Mouse (Mus musculus) CD8-positive naive resting alpha-beta T cell, adult 2 months (primary cell): ENCODE data around the gene B130006D01Rik.

Experiments
- DNase-seq, 2 experiments: peaks; one replicate each; pipeline ENCODE4 v3.0.0; 2022; ENCODE audit warnings: low read depth in 2 of 2, low spot score in 2 of 2

The B130006D01Rik gene

DNA sequence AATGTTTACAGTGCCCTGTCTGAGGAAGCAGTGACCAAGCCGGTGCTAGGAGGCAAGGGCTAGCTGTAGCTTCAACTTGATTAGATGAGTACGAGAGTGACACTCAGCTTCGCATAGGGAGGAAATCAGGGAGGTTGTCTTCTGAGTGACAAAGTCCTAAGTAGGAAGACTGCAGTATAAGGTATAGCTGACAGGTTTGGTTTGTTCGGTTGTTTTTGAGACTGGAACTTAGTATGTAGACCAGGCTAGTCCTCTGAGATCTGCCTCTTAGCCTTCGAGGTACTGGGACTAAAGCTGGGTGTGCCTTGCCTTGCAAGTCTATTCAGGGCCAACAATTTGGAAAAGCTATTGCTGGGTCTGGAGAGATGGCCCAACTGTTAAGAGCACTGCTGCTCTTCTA, at the start of gene B130006D01Rik:
Gene B130006D01Rik, plus strand, starts transcription at position 301 of the 400 bp plus-strand sequence.
- DNase-seq: no peak

DNA sequence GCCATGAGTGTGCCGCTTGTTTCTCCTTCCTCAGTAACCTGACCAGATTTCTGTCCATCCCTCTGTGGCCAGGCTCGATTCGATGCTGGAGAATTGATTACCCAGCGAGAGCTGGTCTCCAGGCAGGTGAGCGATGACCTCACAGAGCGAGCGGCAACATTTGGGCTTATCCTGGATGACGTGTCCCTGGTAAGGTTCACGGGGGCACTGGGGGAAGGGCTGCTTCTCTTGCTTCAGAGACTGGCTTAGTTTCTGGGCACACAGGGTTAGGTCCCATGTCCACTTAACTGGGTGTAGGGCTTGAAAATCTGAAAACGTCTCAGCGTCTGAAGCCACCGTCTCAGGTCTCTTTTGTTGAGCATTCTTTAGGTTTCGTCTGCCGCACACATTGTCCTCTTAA, 47.9 kb upstream of the B130006D01Rik start:
- DNase-seq: no peak

DNA sequence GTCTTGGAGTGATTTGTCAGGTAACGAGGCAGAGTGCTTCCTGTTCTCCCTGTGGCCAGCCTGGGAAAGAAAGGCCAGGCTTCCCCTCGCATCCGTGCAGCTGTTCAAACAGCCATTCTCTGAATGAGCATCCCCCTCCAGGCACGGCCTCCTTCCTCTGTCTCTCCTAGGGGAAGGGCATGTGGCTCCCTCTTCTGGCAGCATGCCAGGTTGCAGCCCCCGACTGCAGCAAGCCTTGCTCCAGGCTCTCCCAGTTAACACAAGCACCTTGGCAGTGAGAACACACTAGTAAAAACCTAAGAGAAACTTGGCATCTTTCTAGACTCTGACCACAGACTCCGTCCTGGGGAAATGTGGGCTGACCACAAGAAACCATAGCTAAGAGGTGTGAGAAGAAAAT, 47.1 kb upstream of the B130006D01Rik start:
- peak; percentile 45 to 58 for DNase-seq

DNA sequence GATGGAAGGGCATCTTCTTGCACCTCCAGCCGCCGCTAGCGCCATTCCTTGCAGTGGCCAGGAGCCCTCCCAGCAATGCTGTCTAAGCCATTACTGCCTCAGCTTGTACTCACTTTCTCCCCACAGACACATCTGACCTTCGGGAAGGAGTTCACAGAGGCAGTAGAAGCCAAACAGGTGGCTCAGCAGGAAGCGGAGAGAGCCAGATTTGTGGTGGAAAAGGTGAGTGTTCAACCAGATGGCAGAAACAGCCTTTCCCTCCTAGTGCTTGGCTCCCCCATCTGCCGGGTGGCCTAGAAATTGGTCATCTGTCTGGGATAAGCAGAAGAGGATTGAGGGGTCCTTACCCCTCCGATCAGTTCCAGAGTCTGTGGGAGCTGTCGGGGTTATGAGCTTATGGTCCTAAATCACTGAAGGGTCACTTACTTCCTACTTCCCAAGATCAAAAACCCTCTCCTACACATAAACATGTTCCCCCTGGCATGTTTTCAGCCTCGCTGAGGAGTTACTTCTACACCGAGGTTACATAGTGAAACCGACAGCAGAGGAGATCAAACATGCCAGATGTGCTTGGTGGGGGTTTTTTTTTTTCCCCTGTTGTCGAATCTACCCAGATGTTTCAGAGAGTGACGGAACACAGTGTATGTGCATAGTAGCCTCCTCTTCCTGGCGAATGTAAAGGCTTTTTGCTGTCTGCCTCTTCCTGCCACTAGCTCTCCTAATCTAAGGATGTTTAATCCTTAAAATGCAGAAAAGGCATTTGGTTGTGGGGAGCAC, 45.3 kb upstream of the B130006D01Rik start:
- DNase-seq: no peak

DNA sequence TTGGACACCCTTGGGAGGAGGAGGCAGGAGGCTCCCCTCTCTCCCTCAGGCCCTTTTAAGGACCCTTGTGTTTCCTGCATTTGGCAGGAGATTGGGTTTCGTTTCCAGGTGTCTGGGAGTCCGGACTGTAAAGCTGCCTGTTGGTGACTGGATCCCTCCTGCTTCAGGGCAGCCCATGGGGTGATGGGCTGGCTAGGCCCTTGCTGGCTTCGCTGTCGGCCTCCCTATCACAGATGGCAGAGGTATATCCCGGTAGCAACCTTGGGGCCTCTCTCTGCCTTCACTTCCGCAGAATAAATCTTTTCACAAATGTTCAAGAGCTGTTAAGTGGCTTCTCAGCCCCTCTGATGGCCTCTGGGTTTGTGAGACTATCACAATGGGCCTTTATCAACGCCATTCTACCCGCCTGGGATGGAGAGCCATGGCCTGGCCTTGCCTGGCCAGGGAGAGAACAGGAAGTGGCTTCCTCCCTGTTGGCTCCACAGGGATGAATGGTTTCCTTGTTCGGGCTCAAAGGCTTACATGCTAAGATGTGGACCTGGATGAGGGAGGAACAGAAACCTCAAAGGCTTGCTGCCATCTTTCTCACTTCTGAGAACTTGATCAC, 41.3 kb upstream of the B130006D01Rik start:
- no peak for DNase-seq

DNA sequence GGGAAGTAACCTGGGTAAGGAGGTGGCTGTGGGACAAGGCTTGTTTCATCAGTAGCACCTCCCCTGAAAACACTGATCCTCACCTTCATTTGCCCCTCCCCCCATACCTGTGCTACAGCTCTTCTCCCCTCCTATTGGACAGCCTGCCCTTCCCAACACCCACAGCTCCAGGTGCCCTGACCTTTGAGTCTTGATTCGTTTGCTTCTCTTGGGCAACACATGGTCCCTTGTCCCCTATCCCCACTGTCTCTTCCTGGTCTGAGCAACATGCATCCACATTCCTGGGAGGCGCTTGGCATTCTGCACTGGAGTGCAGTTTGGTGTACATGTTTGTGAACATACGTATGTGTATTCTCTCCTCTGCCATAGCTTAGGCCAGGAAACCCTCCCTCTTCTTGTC, 40.4 kb upstream of the B130006D01Rik start:
- DNase-seq: no peak

DNA sequence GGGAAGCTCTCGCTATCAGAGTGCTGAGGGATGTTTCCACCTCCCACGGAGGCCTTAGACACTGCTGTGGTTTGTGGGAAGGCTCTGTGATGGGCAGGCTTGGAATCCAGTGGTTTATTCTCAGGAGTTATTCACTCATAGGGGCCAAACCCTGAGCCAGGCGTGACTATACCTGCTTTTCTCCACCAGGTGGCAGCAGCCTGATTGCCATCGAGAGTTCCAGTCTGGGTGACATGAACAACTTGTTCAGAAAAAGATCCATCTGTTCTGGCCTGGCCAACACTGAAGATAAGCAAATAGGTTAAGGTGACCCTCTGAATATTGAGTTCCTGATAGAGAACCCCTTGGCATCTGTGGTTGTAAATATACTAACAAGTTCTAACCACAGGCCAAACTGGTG, 37.4 kb upstream of the B130006D01Rik start:
- DNase-seq: peak; percentile 70 to 73

DNA sequence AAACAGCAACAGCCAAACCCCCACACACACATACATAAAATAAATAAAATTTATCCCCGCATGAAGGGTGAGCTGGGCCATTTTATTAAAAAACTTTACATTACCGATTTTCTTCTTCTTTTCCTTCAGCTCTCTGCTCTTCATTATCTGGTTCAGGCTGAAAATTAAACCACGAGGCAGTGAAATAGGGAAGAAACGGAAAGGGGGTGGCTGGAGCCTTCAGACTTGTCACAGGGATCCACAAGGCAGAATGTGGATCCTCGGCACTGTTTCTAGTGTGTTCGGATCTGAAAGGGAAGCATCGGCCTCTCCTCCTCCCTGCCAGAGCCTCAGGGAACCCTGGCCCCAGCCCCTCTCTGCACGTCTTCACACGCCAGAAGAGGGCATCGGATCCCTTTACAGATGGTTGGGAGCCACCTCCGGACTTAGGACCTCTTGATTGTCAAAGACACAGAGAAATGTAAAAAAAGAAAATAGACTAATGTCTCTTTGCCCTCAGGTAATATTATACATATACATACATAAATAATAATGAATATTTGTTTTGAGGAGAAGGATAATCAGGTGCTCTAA, 36.2 kb upstream of the B130006D01Rik start:
- DNase-seq: no peak

DNA sequence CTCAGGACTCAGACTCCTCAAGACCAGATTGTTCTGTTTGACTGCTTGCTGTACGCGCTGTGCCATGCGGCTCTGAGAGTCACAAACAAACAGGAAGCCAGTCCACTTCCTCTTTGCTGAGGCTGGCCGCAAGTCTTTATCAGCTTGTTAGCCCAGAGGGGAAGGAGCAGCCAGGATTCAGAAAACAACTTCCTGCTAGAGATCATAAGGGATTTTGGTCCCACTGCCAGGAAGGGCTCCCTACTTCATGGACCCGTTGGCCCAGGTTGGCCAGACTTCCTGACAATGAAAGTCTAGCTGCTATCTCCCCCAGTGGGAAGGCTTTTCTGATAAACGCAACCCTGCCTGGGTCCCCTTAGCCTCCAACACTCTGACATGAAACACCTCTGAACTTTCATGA, 34.9 kb upstream of the B130006D01Rik start:
- peak; percentile 13 to 25 for DNase-seq

DNA sequence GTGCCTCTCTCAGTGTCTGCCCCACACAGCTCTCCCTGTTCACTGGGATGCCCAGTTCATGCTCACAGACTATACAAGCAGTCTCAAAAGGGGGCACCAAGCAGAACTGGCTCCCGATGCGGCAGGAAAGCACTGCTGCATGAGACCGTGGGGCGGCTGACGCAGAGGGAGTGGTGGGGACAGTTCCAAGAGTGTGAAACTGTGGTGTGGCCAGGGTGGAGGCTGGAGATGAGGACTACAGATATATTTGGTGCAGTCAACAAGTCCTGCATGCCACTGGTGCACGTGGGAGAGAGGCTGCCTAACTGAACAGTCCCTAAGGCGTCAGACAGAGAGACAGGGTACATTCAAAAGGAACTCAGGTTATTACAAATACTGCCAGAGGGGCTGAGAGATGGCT, 34.4 kb upstream of the B130006D01Rik start:
- peak; percentile 8 to 21 for DNase-seq

DNA sequence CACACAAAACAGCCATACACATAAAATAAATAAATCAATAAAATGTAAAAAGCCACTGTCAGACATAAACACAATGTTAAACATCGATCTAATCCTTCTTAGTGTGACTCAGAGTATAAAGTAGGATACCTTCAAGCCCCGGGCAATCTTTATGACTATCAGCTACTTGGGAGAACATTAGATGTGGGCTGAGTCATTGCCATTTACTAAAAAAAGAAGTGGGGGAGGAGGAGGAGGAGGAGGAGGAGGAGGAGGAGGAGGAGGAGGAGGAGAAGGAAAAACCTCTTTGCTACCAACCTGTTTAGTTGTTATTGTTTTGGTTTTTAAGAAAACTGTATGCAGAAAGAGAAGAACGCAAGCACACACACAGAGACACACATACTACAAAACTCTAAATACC, 33.8 kb upstream of the B130006D01Rik start:
- no peak for DNase-seq

DNA sequence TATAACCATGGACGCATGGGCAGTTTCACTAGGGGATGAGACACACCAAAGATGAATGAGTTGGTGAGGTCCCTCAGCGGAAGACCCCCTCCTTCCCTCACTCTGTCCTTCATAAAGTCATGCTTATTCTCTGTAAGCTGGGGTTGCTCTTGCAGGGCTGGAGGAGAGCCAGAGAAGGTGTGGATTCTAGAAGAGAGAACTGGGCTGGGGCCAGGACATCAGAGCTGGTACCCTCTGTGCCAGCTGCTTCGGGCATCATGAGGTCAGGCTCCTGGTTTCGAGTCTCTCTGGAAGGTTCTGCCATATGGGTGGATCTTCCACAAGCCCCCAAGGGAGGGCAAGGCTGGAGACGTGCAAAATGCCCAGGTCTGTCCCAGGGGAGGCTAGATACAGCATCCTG, 24.8 kb upstream of the B130006D01Rik start:
- DNase-seq: no peak

DNA sequence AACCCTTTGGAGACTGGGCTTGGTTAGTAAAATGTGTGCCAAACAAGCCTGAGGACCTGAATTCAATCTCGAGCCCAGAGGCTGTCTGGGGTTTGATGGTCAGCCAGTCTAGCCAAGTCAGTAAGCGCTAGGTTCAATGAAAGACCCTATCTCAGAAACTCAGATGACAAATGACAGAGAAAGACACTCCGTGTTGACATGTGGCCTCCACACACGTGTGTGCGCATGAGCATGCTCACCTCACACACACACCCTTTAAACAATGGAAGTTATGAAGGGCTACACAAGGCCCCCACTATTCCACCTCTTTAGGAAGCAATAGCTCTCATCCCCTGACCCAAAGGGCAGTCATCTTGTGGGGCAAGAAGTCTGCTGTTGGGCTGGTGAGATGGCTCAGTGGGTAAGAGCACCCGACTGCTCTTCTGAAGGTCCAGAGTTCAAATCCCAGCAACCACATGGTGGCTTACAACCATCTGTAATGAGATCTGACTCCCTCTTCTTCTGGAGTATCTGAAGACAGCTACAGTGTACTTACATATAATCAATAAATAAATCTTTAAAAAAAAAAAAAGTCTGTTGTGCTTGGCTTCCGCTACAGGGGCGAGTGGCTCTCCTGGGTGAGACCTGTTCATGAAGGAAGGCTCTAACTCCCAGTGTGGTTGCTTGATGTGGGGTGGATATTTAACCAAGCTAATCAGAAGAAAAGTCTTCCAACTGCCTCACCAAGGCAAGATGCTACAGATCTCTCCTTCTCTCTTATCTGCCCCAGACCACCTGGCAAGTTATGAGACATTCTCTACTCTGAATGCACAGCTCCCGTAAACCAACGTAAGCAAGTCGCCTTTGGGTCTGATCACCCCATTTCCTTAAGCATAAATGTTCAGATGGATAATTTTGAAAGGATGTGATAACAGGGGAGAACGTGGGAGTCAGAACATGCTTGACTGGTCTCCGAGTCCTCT, 22.3 kb upstream of the B130006D01Rik start:
- DNase-seq: no peak

DNA sequence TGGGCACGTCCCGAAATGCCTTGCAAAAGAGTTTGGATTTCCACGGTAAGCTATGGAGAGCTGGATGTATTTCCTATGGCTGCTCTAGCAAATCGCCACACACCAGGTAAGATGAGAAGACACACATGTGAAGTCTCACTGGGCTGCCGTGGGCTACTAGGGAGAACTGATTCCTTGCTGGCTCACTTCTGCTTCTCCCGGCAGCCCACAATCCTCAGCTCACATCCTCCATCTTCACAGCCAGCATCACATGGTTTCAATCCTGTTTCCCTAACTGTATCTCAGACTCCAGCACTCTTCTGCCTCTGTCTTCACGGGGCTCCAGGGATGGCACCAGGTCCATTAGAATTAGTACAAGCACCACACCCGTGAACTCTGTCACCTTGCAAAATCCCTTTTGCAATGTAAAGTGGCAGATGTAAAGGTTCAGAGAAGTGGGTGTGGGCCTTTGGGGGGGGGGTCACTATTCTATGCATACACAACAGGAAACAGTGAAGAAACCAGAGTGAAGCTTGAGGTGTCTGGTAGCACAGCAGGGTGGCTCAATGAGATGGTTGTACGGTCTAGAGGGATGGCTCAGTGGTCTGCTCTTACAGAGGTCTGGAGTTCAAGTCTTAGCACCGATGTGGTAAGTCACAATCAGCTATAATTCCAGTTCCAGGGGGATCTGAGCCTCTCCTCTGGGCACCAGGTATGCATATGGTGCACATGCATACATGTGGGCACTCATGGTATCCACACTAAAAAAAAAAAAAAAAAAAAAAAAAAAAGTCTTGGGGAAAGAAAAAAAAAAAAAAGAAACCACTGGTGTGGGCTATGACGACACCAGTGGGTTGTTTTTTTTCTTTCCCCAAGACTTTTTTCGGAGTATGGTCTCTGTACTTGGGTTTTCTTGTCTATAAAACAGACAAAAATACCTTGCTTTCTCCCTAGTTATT, 19.1 kb upstream of the B130006D01Rik start:
- no peak for DNase-seq

DNA sequence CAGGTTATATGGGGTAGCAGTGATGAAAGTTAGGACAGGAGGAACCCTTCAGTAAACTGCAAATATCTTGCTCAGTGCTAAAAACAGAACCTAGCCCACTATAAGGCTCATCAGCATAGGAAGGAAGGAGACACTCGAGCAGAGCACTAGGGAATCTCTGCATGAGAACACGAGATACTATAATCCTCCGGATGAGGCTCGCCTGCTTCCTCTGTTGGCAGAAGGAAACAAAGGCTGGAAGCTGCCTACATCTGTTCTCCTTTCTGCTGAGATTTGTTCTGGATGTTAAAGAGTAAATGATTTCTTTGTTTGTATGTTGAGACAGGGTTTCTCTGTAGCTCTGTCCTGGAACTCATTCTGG, 18.4 kb upstream of the B130006D01Rik start:
- DNase-seq: no peak

DNA sequence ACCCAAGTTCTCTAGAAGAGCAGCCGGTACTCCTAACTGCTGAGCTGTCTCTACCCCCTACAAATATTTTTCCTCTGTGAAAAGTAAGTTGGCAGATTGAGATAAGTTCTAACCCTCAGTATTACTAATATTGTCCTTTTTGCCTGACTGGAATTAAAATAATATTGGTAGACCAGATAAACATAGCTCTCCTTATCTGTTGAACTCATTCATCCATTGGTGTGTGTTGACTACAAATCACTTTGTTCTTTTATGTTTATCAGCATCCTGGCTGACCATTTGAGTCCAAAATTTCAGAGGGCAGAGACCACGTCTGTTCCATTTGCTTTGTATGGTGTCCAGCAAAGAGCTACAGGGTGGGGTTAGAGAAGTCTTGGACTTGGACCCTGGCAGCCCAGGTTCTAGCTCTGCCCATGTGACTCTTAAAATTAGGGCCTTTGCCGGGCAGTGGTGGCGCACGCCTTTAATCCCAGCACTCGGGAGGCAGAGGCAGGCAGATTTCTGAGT, 13.8 kb upstream of the B130006D01Rik start:
- DNase-seq: no peak

DNA sequence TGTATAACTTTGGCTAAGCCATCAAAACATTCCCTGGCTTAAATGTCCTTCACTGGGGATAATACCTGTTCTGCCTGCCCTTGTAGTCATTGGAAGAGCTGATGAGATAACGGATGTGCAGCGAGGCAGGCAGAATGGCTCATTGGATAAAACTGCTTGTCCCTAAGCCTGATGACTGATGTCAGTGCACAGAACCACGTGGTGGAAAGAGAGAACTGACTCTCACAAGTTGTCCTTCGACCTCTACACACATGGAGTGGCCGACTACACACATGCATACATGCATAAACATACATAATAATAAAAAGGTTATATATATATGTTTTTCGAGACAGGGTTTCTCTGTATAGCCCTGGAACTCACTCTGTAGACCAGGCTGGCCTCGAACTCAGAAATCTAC, 12.9 kb upstream of the B130006D01Rik start:
- DNase-seq: no peak

DNA sequence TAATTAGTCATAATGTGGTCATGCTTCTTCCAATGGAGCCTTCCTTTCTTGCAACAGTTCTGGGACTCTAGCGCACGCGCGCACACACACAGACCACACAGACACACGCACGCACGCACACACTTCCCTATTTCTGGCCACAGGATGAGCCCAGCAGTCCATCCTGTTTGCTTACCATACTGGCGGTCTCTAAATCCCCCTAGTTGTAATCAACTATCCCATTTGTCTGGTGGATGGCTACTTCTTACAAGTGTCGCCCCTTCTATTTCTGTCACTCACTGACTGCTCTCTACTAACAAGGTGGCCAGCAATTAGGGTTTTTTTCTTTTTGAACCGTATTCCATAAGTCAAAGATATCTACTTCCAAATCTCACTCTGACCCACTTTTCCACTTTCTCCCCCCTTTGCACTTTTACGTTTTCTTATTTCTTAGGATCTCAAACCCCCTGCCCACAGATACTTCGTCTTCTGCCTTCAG, 11.3 kb upstream of the B130006D01Rik start:
- no peak for DNase-seq

DNA sequence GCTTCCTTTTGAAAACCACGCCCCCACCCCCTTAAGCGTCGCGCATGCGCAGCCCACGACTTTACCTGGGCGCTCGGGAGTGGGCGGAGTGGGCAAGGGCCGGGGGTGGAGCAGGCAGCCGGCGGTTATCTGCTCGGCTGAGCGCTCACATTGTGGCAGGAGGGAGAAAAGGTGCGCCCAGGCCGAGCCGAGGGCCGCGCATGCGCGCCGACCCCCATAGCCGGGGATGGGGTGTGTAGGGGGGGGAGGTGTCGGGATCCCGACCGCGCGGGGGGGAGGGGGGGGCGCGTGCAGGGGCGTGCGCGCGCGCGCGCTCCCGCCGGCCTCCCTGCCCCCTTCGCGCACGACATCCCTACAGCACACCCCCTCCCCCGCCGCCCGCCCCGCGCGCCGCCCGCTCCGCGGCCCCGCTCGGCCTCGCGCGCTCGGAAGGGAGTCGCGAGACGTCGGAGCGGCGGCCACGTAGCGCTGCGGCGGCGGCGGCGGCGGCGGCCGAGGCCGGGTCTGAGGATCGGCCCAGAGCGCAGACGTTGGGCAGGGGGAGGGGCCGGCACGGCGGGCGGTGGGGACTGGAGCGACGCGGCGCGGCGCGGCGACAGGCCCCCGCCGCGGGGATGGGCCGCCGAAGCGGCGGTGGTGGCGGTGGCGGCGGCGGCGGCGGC, 10.7 kb upstream of the B130006D01Rik start, which contains the start of gene Zfp652:
Gene Zfp652, plus strand, starts transcription at position 111 of the 662 bp plus-strand sequence.
- DNase-seq: peak; percentile 88 to 89
